8 mouse cellular contexts compared by ENCODE assay signal in genomic region chrX:75673920-75674665, GRCm38 (mm10).
DNase-seq lines count a peak whose midpoint lies in the region; ATAC-seq and TF ChIP-seq lines count a peak whose summit lies in the region.

No protein-coding gene starts in this region.

- TF ChIP-seq CTCF in cortical plate, adult 2 months (IDR thresholded peaks at IDR 0.05; ENCODE audit: extremely low read depth, insufficient read depth, low read length), result peak; percentile 50

- H3K4me3 ChIP-seq in cortical plate, adult 2 months (ENCODE audit: insufficient read depth, low read length), result no peak overlapping the region
- peak overlapping the region; percentile 88 for H3K4me3 ChIP-seq in megakaryocyte, embryonic 14.5 days (replicated peaks)

- H3K4me1 ChIP-seq in cortical plate, adult 2 months (ENCODE audit: control insufficient read depth, insufficient read depth, low read length), result no peaks in the 10 kb centered on the region
- H3K4me1 ChIP-seq in megakaryocyte, embryonic 14.5 days, result peaks cover 7% of the 10 kb centered on the region; the same call in 1 of the 2 replicates

- peaks cover 51% of the 10 kb centered on the region for H3K9me3 ChIP-seq in megakaryocyte, embryonic 14.5 days

- no peaks in the 10 kb centered on the region for H3K27me3 ChIP-seq in megakaryocyte, embryonic 14.5 days (replicated peaks)

- no peaks in the 10 kb centered on the region for H3K36me3 ChIP-seq in megakaryocyte, embryonic 14.5 days (replicated peaks; ENCODE audit: low read length)

- peak; percentile 90 for ATAC-seq in activated CD4-positive, CD25-positive, alpha-beta regulatory T cell, adult 4 months

- DNase-seq in gastrocnemius, adult 8-10 months (ENCODE audit: low spot score in 2 of 2), result peak; percentile 88 to 94
- DNase-seq in hindlimb bud, embryonic 11.5 days (ENCODE audit: extremely low spot score, low read depth, low spot score), result peak; percentile 96
- DNase-seq in left cerebral cortex, adult 8-10 months (ENCODE audit: low spot score in 2 of 2), result peak; percentile 79 to 99
- peak; percentile 97 to 98 for DNase-seq in right cerebral cortex, postnatal 10 days (ENCODE audit: low spot score in 2 of 2)
- DNase-seq in urinary bladder, postnatal 25 days (ENCODE audit: low spot score), result peak; percentile 79

- no peak overlapping the region for H3K27ac ChIP-seq in cortical plate, adult 2 months (ENCODE audit: insufficient read depth, low read length)

- no peak for TF ChIP-seq POLR2A in cortical plate, adult 2 months (IDR thresholded peaks at IDR 0.05; ENCODE audit: extremely low read depth, insufficient read depth, low read length)
